Mouse (Mus musculus) right cerebral cortex, postnatal 25 days (tissue): ENCODE data around the gene Tbx4.

Experiments used
- DNase-seq: peaks from one replicate; pipeline ENCODE4 v3.0.0; 2022

Gene Tbx4

DNA sequence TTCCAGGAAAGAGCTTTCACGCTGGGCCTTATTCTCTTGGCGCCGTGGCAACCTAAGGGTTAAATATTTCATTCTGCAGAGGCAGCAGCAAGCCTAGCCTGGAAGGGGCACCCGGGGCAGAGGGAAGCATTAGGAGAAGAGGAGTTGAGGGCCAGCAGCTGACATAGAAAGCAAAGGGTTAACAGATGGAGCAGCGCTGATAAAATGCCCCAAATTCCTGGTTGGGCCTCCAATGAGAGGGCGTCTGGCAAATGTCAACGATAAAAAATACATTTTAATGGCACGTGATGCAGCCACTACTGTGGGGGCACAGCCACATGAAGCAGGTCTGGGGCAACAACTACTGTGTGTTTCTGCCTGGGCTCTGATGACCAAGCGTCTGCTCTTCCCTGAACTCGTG, 23.9 kb downstream of the Tbx4 start:
- DNase-seq = no peak

- DNase-seq = no peak
Observed at GRCm38 (mm10) chr11:85913506-85913905, 27.3 kb downstream of the Tbx4 start.

- DNase-seq = no peak
Observed at GRCm38 (mm10) chr11:85917091-85917992, 31.1 kb downstream of the Tbx4 start.

GRCm38 (mm10) chr11:85917993-85918325, 31.7 kb downstream of the Tbx4 start:
- DNase-seq = no peak

DNA sequence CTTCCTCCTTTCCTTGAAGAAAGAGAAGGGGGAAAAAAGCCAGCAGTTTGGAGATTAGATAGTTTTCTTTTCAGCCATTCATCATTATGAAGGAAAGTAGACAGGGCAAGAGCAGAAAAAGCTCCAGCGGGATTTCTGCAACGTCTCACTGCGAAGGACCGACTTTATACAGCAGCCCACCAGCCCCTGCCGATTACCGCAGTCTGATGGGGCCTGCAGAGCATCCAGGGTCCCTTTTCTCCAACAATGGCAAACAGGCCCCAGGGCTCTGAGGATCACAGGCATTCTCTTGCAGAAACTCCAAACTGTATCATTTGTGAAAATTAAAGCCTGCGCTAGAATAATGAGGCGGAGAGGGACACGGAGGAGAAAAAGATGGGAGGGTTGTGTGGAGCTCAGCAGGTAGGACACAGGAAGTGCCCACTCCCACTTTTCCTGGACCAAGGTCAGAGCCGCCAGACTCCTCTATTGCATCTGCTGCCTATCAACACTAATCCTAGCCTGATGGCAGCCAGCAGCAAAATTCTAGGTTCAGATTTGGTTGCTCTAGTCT, 32.2 kb downstream of the Tbx4 start:
- DNase-seq = no peak

- DNase-seq = peak; percentile 27
Observed at GRCm38 (mm10) chr11:85925294-85925743, 39.1 kb downstream of the Tbx4 start.

GRCm38 (mm10) chr11:85926287-85926764, 40.1 kb downstream of the Tbx4 start:
- DNase-seq = no peak

DNA sequence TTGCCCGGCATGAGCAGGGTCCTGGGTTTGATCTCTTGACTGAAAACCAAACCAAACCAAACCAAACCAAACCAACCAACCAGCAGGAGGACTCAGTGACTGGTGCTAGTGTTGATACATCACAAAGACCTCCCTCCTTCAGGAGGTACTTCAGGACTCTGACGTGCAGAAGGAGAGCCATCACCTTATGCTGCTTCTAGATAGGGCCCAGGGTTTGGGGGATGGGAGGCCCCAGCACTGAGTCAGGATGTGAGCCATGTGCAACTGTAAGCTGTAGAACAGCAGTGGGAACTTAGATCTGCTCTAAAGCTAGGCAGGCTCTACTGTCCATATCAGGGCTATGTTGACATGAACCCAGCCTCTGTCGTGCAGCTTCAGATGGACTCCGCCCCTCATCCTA, 41.9 kb downstream of the Tbx4 start:
- DNase-seq = no peak

DNA sequence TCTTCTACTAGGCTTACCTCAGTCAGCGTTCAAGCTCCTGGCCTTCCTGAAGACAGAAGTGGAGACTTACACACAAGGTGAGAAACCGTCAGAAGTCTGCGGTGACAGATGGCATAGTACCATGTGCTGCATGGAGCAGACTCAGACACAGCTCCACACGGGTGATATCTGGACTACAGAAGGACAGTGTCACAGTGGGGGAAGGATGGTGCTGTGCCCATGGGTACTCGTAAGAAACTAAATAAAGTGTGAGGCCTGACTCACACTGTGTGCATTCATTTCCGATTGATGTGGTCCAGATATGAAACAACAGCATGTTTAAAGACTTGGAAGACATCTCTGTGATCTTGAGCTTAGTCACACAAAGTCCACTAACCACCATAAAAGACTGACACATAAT, 43.4 kb downstream of the Tbx4 start:
- no peak for DNase-seq

DNA sequence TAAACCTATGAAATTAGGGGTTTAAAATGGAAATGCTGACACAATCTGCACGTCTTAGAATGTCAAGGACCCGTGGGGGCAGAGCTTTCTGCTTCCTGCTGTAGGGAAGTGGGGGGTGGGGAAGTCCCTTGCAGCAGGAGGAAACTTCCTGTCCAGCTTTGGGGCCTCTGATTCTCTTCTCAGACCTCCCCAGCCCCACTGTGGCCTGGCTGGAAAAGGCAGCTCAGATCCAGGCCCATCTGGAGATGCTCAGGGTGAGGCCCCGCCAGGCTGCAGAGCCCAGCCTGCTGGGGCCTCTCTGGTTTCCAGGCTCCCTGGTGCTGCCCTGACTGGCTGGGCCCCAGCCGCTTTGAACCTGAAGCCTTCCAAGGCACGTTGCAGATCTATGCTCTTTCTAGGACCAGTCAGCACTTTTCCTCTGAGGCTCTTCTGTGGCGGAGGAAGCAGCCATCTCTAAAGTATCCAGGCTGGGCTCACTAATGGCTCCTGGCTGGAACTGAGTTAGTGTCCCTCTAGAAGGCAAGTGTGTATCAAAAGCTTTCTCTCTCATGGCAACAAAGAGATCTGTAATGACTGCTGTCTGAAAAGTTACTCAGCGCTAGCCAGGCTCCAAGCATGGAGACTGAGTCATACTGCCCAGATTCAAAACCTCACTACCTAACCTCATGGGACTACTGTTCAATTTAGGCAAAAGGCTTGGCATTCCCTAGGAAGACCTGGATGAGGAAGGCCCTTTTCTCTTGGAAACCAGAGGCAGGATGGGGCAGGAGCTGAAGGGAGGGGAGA, 55.8 kb downstream of the Tbx4 start:
- no peak for DNase-seq

DNA sequence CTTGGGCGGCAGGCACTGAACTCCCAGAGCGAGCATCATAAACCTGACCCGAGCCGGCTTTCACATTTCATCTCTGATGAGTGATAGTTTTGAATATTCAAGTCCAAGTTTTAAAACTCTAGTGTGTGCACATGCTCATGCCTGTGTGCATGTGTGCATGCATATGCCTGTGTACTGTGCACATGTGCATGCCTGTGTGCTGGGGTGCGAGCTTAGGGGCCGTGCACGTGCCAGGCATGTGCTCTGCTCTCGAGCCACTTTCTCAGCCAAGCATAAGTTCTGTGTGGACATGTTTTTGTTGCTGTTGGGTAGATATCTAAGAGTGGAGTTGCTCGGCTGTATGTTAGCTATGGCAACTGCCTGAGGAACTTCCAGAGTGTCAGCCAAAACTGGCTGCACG, 62.5 kb downstream of the Tbx4 start:
- no peak for DNase-seq

DNA sequence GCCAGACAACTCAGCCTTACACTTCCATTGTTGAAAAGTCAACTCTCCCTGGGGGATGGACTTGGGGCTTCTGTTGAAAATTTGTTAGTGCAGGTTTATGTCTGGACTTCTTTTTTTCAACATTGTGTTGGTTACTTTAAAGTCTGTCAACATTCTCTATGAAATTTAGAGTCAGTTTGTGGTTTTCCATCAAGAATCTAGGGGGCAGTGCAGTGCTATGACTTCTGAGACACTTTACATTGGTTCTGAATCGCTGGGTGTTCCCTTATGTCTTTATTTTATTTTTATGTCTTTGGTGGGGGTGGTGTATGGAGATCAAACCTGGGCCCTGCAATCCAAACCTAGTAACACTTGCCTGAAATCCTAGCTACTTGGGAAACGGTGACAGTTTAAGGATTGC, 63.5 kb downstream of the Tbx4 start:
- DNase-seq = no peak

GRCm38 (mm10) chr11:85952538-85952937, 66.3 kb downstream of the Tbx4 start:
- no peak for DNase-seq

DNA sequence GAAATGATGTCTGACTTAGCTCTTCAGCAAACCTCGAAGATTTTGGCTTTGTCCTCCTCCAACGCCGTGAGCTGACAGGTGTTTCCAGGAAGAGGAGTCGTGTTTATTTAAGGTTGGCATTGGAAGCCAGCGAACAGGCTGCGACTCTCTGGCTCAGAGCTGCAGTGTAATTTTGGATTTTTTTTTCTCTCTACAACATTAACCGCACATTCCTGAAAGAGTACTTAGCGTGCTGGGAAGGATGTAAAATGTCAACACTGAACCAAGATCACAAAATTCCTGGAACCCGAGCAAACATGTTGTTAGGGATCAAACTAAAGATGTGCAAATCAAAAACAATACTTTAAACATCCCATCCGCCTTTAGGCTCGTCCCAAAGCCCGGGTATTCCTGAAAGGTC, 69.4 kb downstream of the Tbx4 start:
- DNase-seq = no peak

- no peak for DNase-seq
Observed at GRCm38 (mm10) chr11:85956422-85956821, 70.2 kb downstream of the Tbx4 start.

DNA sequence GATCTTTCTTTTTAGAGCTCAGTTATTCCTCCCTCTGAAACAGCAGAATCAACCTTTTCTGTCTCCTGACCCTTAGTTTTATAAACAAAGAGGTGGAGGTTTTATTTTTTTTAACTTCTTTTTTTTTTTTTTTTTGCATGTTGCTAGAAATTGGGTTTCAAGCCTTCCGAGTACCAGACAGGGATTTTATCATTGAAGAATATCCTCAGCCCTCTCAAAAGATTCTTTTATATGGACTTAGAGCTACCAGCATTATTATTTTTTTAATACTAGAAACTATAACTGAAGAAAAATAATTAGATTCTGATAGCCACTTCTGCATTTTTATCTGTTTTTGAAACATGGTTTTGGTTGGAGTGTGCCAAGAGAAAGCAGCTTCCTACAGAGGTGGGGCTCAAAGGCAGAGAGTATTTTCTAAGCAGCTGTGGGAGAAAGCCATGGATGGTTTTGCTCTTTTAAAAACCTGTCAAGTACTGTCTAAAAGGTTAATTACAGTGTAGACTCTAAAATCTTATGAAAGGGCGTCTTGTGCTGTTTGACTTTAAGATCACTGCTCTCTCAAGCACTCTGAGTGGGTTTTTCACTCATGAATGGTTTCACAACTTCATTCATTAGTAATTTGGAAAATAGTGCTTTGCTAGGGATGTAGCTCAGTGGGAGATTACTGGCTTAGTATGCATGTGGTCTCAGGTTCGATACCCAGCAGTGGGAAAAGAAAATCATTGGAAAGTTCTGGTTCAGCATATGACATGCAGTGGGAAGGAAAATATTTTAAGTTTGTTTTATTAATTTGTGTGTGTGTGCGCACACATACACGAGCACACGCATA, 70.9 kb downstream of the Tbx4 start:
- no peak for DNase-seq

- no peak for DNase-seq
Observed at GRCm38 (mm10) chr11:85959837-85960236, 73.6 kb downstream of the Tbx4 start.

GRCm38 (mm10) chr11:85960273-85960672, 74.1 kb downstream of the Tbx4 start:
- DNase-seq = no peak

DNA sequence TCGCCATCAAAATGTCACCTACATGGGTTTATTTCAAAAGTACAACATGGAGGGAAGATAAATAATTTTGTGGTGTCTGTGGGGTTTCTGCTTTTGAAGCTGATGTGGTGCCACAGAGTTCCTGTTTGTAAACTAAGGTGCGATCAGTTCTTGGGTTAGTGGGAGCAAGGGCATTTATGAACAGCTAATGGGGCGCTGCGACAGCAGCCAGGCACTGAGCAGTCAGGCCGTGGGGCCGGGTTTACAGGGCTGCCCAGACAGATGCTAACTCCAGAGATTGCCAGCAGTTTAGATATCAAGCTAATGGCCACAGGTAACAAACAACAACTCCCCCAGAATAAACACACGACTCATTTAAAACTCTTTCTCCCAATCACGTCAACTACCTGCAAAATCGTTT, 75.3 kb downstream of the Tbx4 start:
- no peak for DNase-seq
